Mouse (Mus musculus): Measurements from ENCODE around the gene Ube2e2. TPM values are rescaled to one million over a fixed set of nuclear protein-coding genes. Genes with fewer than 3 reads are reported as not detected.
A peak's percentile ranks its signal among the peaks of the same experiment; 100 is the strongest.

Ube2e2 gene
- polyA plus RNA-seq, 1 experiment from 2014 or later, result 72.8 TPM

DNA sequence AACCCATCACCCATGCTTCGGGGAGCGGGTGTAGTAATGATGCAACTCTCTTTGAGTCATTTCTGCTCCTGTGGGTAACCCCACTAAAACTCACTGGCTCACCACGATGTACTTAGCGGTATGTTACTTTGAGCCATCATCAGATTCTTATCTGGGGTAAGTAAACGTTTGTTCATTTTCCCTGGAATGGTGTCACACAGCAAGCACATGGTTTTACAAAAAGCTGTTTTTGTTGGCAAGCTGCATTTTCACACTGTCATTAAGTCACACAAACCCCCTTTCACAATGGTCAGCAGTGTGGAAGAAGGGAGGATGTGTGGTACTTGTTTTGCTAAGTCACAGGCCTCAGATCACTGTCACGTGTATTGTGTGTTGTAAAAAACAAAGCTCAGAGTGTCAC, 73.4 kb downstream of the Ube2e2 start:
- 68% methylated on average over 6 of the region's 6 CpGs for whole genome bisulfite sequencing
- Histone ChIP-seq H3K9ac (ENCODE audit: low read depth, low read length) (no peak overlapping the region), H3K9me3 (ENCODE audit: control insufficient read depth, low read length) (no peaks in the 10 kb centered on the region), H3K4me2 (ENCODE audit: low read depth, low read length) (no peak overlapping the region), H3K27me3 (replicated peaks; ENCODE audit: control insufficient read depth, insufficient read depth, low read length) (no peaks in the 10 kb centered on the region), H3K4me1 (ENCODE audit: control insufficient read depth, insufficient read depth, low read length) (no peaks in the 10 kb centered on the region), H3K27ac (replicated peaks; ENCODE audit: low read depth, low read length) (no peak overlapping the region), H3K36me3 (ENCODE audit: control insufficient read depth, insufficient read depth, low read length) (no peaks in the 10 kb centered on the region), H3K4me3 (ENCODE audit: low read depth, low read length) (no peak overlapping the region)
- DNase-seq (ENCODE audit: low spot score) (peak; percentile 10), ATAC-seq (ENCODE audit: low read depth) (no peak)

DNA sequence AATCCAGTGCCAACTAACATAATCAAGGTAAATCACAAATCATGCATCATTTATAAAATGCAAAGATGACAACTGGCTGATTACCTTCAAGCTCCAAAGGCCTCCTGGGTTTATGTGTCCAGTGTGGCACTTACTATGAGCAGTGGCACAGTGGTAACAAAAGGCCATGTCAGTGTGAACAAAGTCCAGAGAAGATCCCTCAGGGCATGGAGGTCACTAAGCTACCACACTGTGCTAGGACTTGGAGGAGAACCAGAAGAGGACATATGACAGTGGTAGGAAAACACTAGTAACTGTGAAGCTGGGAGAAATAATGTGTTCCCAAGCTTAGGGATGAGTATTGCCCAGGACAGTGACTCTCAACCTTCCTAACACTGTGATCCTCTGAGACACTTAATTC, 97.2 kb downstream of the Ube2e2 start:
- no peaks in the 10 kb centered on the region for H3K27me3 ChIP-seq (replicated peaks; ENCODE audit: control insufficient read depth, insufficient read depth, low read length)
- no peaks in the 10 kb centered on the region for H3K4me1 ChIP-seq (ENCODE audit: control insufficient read depth, insufficient read depth, low read length)
- H3K36me3 ChIP-seq (ENCODE audit: control insufficient read depth, insufficient read depth, low read length), result no peaks in the 10 kb centered on the region
- H3K27ac ChIP-seq (replicated peaks; ENCODE audit: low read depth, low read length), result no peak overlapping the region
- no peak for ATAC-seq (ENCODE audit: low read depth)
- no peak overlapping the region for H3K9ac ChIP-seq (ENCODE audit: low read depth, low read length)
- H3K4me2 ChIP-seq (ENCODE audit: low read depth, low read length), result no peak overlapping the region
- no peak for DNase-seq (ENCODE audit: low spot score)
- H3K9me3 ChIP-seq (ENCODE audit: control insufficient read depth, low read length), result 0 out of 2 replicates have a peak, but pooled peaks cover 3% of the 10 kb centered on the region
- H3K4me3 ChIP-seq (ENCODE audit: low read depth, low read length), result no peak overlapping the region

DNA sequence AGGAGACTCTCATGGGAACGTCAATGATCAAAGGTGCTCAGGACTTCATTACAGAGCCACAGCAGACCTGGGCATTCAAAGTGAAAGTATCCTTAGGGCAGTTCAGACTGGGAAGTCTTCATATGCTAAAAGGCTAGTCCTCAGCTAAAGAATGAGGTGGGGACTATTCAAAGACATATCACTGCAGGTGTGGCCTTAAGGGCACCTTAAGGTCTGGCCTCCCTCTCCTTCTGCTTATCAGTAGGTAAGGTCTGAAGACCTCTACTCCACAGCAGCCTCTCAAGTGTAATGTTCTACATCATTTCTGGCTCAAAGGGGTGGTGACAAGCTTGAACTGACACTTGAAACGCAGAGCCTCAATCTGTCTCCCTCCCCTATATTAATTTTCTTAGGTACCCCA, 98.3 kb downstream of the Ube2e2 start:
- ATAC-seq (ENCODE audit: low read depth) (no peak), DNase-seq (ENCODE audit: low spot score) (no peak)
- H3K4me2 ChIP-seq (ENCODE audit: low read depth, low read length), result no peak overlapping the region
- H3K9ac ChIP-seq (ENCODE audit: low read depth, low read length), result no peak overlapping the region
- no peaks in the 10 kb centered on the region for H3K36me3 ChIP-seq (ENCODE audit: control insufficient read depth, insufficient read depth, low read length)
- H3K27ac ChIP-seq (replicated peaks; ENCODE audit: low read depth, low read length), result no peak overlapping the region
- WGBS, result 73% methylated on average over 2 of the region's 2 CpGs
- H3K4me3 ChIP-seq (ENCODE audit: low read depth, low read length), result no peak overlapping the region
- no peaks in the 10 kb centered on the region for H3K4me1 ChIP-seq (ENCODE audit: control insufficient read depth, insufficient read depth, low read length)
- 0 out of 2 replicates have a peak, but pooled peaks cover 3% of the 10 kb centered on the region for H3K9me3 ChIP-seq (ENCODE audit: control insufficient read depth, low read length)
- no peaks in the 10 kb centered on the region for H3K27me3 ChIP-seq (replicated peaks; ENCODE audit: control insufficient read depth, insufficient read depth, low read length)

DNA sequence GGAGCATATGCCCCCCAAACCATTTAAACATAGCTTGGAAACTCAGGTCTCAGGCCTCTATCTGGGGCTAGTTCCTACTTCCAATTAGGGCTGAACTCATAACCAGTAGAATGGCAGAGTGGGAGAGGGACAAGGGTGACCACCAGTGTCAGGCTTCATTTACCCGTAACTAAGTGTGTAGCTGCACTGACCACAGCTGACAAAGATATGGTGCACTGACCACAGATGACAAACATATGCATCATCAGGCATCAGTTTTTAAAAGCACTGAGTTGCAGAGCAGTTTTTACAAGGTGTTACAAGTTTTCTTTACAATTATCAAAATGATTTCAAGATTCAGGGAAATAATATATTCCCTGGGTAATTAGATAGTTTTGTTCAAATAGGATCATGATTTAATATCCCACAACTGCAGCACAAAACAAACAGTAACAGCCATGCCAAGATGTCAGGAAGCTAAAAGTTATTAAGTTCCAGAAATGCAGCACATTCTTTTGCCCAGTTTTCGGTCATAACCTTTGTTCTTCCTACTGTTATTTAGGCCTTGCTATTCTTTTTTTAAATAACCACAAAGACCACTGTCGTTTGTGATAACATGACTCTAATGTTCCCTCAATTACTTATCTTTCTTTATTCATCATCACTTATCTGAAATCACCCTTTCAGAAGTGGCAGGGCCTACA, 114.9 kb downstream of the Ube2e2 start:
- Histone ChIP-seq H3K9me3 (ENCODE audit: control insufficient read depth, low read length) (no peaks in the 10 kb centered on the region), H3K4me2 (ENCODE audit: low read depth, low read length) (no peak overlapping the region), H3K4me3 (ENCODE audit: low read depth, low read length) (no peak overlapping the region), H3K27me3 (replicated peaks; ENCODE audit: control insufficient read depth, insufficient read depth, low read length) (no peaks in the 10 kb centered on the region), H3K27ac (replicated peaks; ENCODE audit: low read depth, low read length) (no peak overlapping the region), H3K36me3 (ENCODE audit: control insufficient read depth, insufficient read depth, low read length) (no peaks in the 10 kb centered on the region), H3K9ac (ENCODE audit: low read depth, low read length) (no peak overlapping the region), H3K4me1 (ENCODE audit: control insufficient read depth, insufficient read depth, low read length) (no peaks in the 10 kb centered on the region)
- no peak for ATAC-seq (ENCODE audit: low read depth)
- WGBS, result 70% methylated on average over 3 of the region's 3 CpGs
- no peak for DNase-seq (ENCODE audit: low spot score)

DNA sequence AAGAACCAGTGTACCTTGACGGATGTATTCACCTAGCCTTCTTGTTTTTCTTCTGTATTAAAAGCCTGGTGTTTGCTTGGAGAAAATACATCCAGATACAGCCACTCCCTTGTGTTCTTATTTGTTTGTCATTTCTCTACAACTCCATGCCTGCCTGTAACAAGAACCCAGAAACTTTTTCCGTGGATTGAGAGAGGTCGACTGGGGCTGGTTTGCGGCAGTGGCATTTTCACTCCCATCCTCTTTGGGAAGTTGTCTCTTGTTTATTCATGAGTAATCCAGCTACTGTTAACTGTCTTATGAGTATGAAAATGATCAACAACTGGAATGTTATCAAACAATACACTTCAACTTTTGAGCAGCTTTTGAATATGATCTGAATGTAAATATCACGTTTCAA, 115.8 kb downstream of the Ube2e2 start:
- no peaks in the 10 kb centered on the region for H3K36me3 ChIP-seq (ENCODE audit: control insufficient read depth, insufficient read depth, low read length)
- no peak overlapping the region for H3K27ac ChIP-seq (replicated peaks; ENCODE audit: low read depth, low read length)
- 83% methylated on average over 5 of the region's 5 CpGs for WGBS
- no peak overlapping the region for H3K4me2 ChIP-seq (ENCODE audit: low read depth, low read length)
- no peak overlapping the region for H3K4me3 ChIP-seq (ENCODE audit: low read depth, low read length)
- ATAC-seq (ENCODE audit: low read depth), result no peak
- H3K4me1 ChIP-seq (ENCODE audit: control insufficient read depth, insufficient read depth, low read length), result no peaks in the 10 kb centered on the region
- no peaks in the 10 kb centered on the region for H3K9me3 ChIP-seq (ENCODE audit: control insufficient read depth, low read length)
- DNase-seq (ENCODE audit: low spot score), result no peak
- H3K27me3 ChIP-seq (replicated peaks; ENCODE audit: control insufficient read depth, insufficient read depth, low read length), result no peaks in the 10 kb centered on the region
- H3K9ac ChIP-seq (ENCODE audit: low read depth, low read length), result no peak overlapping the region

DNA sequence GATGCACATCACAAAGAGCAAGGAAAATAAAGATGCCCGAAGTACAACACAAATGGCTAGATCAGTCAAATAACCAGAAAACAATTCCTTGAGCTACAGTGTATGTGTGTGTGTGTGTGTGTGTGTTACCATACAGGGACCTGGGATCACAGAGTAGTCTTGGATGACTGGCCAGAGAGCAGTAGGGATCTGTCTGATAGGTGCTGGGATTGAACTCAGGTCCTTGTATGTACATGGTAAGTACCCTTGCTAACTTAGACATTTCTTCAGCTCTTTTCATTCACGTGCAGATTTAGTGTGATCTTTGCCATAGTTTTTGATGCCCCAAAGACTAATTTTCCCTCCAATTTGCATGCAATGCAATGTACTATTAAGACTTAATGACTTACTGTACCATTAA, 117.9 kb downstream of the Ube2e2 start:
- DNase-seq (ENCODE audit: low spot score), result no peak
- Histone ChIP-seq H3K36me3 (ENCODE audit: control insufficient read depth, insufficient read depth, low read length) (no peaks in the 10 kb centered on the region), H3K4me1 (ENCODE audit: control insufficient read depth, insufficient read depth, low read length) (no peaks in the 10 kb centered on the region), H3K27ac (replicated peaks; ENCODE audit: low read depth, low read length) (no peak overlapping the region), H3K4me3 (ENCODE audit: low read depth, low read length) (no peak overlapping the region), H3K9ac (ENCODE audit: low read depth, low read length) (no peak overlapping the region), H3K4me2 (ENCODE audit: low read depth, low read length) (no peak overlapping the region), H3K9me3 (ENCODE audit: control insufficient read depth, low read length) (no peaks in the 10 kb centered on the region), H3K27me3 (replicated peaks; ENCODE audit: control insufficient read depth, insufficient read depth, low read length) (no peaks in the 10 kb centered on the region)
- 91% methylated on average over 2 of the region's 2 CpGs for WGBS
- no peak for ATAC-seq (ENCODE audit: low read depth)

DNA sequence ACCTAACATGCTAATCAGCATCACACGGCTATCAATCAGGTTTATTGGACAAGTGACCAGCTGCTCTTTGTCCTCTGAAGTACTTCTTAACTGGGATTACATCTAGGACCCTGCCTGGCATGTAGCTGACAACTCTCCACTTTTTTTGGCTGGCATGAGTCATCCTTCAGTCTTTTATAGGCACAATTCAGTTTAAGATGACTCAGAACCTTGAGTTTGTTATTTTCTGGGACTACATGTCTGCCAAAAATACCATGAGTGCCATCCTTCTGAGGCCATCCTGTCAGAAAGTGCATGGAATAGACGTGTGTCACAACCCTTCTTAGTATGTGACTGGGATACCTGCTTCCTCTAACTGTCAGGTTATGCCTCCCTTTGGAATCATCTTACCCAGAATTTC, 120.3 kb downstream of the Ube2e2 start:
- Histone ChIP-seq H3K36me3 (ENCODE audit: control insufficient read depth, insufficient read depth, low read length) (no peaks in the 10 kb centered on the region), H3K27ac (replicated peaks; ENCODE audit: low read depth, low read length) (no peak overlapping the region), H3K4me3 (ENCODE audit: low read depth, low read length) (no peak overlapping the region), H3K9me3 (ENCODE audit: control insufficient read depth, low read length) (no peaks in the 10 kb centered on the region), H3K4me2 (ENCODE audit: low read depth, low read length) (no peak overlapping the region), H3K27me3 (replicated peaks; ENCODE audit: control insufficient read depth, insufficient read depth, low read length) (no peaks in the 10 kb centered on the region), H3K9ac (ENCODE audit: low read depth, low read length) (no peak overlapping the region), H3K4me1 (ENCODE audit: control insufficient read depth, insufficient read depth, low read length) (no peaks in the 10 kb centered on the region)
- no peak for ATAC-seq (ENCODE audit: low read depth)
- 64% methylated on average over 2 of the region's 2 CpGs for WGBS
- no peak for DNase-seq (ENCODE audit: low spot score)

DNA sequence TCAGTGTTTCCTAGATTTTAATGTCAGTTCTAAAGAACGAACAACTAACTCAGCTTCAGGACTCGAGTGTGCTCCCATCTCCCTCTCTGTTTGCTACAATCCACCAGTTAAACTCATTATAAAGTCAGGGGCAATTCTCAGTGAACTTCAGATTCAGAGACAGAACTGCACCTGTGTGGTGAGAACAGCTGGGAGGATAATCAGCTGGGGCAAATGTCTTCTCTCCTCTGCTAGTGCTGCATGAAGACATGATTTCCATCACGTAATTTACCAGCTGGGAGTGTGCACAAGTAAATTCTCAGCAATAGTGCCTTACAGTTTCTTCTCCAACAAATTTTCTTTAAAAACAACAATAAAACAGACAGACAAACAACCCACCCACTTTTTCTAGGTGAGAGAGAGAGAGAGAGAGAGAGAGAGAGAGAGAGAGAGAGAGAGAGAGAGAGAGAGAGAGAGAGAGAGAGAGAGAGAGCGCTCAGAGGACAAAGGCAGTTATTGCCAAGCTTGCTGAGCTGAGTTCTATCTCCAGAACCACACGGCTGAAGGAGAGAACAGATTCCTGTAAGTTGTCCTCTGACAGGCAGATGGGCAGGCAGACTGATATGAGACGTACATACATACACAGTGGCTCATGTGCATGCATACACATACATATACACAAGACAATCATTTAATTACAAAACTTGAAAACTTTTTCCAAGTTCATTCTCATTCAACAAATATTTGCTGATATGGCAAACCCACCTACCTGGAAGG, 134.3 kb downstream of the Ube2e2 start:
- Histone ChIP-seq H3K4me1 (ENCODE audit: control insufficient read depth, insufficient read depth, low read length) (no peaks in the 10 kb centered on the region), H3K4me2 (ENCODE audit: low read depth, low read length) (no peak overlapping the region), H3K9me3 (ENCODE audit: control insufficient read depth, low read length) (no peaks in the 10 kb centered on the region), H3K27me3 (replicated peaks; ENCODE audit: control insufficient read depth, insufficient read depth, low read length) (no peaks in the 10 kb centered on the region), H3K9ac (ENCODE audit: low read depth, low read length) (no peak overlapping the region), H3K36me3 (ENCODE audit: control insufficient read depth, insufficient read depth, low read length) (no peaks in the 10 kb centered on the region), H3K4me3 (ENCODE audit: low read depth, low read length) (no peak overlapping the region), H3K27ac (replicated peaks; ENCODE audit: low read depth, low read length) (no peak overlapping the region)
- peak; percentile 54; the same call in 1 of the 2 replicates for ATAC-seq (ENCODE audit: low read depth)
- DNase-seq (ENCODE audit: low spot score), result peak; percentile 45
- WGBS, result 55% methylated on average over 6 of the region's 6 CpGs
